ENCODE assay signal across 7 mouse cellular contexts in genomic region chr4:123663688-123663965, GRCm38 (mm10). TPM values are rescaled to one million over a fixed set of nuclear protein-coding genes. Genes with fewer than 3 reads are reported as not detected.
DNase-seq lines count a peak whose midpoint lies in the region; ATAC-seq lines count a peak whose summit lies in the region.

No protein-coding gene starts in this region.

- no peak for ATAC-seq in embryonic facial prominence, embryonic 14.5 days (ENCODE audit: low read depth)
- peak; percentile 38 for ATAC-seq in intestine, embryonic 16.5 days

- peak overlapping the region; percentile 58 for H3K4me2 ChIP-seq in embryonic facial prominence, embryonic 14.5 days (ENCODE audit: low read depth, low read length)
- H3K4me2 ChIP-seq in intestine, embryonic 16.5 days (ENCODE audit: low read depth, low read length) = peak overlapping the region; percentile 92

- H3K27me3 ChIP-seq in embryonic facial prominence, embryonic 14.5 days (replicated peaks; ENCODE audit: control insufficient read depth, insufficient read depth, low read length) = no peaks in the 10 kb centered on the region
- H3K27me3 ChIP-seq in intestine, embryonic 16.5 days (replicated peaks; ENCODE audit: control insufficient read depth, insufficient read depth, low read length) = no peaks in the 10 kb centered on the region

- peaks cover 33% of the 10 kb centered on the region for H3K4me1 ChIP-seq in embryonic facial prominence, embryonic 14.5 days (ENCODE audit: control insufficient read depth, insufficient read depth, low read length)
- H3K4me1 ChIP-seq in intestine, embryonic 16.5 days (ENCODE audit: control insufficient read depth, insufficient read depth, low read length) = peaks cover 17% of the 10 kb centered on the region

- peak overlapping the region; percentile 97 for H3K27ac ChIP-seq in embryonic facial prominence, embryonic 14.5 days (replicated peaks; ENCODE audit: low read depth, low read length)
- peak overlapping the region; percentile 97 for H3K27ac ChIP-seq in intestine, embryonic 16.5 days (ENCODE audit: low read length)

- H3K36me3 ChIP-seq in embryonic facial prominence, embryonic 14.5 days (ENCODE audit: control insufficient read depth, insufficient read depth, low read length) = no peaks in the 10 kb centered on the region
- no peaks in the 10 kb centered on the region for H3K36me3 ChIP-seq in intestine, embryonic 16.5 days (ENCODE audit: control insufficient read depth, insufficient read depth, low read length)

- DNase-seq in thymus, postnatal 4 days = peak; percentile 24
- no peak for DNase-seq in thymus, postnatal 0 days (ENCODE audit: low spot score)
- DNase-seq in embryonic facial prominence, embryonic 14.5 days (ENCODE audit: low spot score) = peak; percentile 79
- peak; percentile 42 for DNase-seq in lung, postnatal 10 days
- DNase-seq in testis, postnatal 14 days (ENCODE audit: low spot score) = peak; percentile 30
- no peak for DNase-seq in cerebellum, postnatal 10 days

- peak overlapping the region; percentile 98 for H3K9ac ChIP-seq in embryonic facial prominence, embryonic 14.5 days (ENCODE audit: low read depth, low read length)
- H3K9ac ChIP-seq in intestine, embryonic 16.5 days (ENCODE audit: low read depth, low read length) = peak overlapping the region; percentile 88

- no peaks in the 10 kb centered on the region for H3K9me3 ChIP-seq in embryonic facial prominence, embryonic 14.5 days (ENCODE audit: control insufficient read depth, low read length)
- H3K9me3 ChIP-seq in intestine, embryonic 16.5 days (ENCODE audit: control insufficient read depth, low read length) = no peaks in the 10 kb centered on the region

- peak overlapping the region; percentile 99 for H3K4me3 ChIP-seq in embryonic facial prominence, embryonic 14.5 days (ENCODE audit: low read depth, low read length)
- H3K4me3 ChIP-seq in intestine, embryonic 16.5 days (ENCODE audit: low read length) = peak overlapping the region; percentile 98

- WGBS in embryonic facial prominence, embryonic 14.5 days = under 1% methylated on average over 12 of the region's 12 CpGs
- under 1% methylated on average over 12 of the region's 12 CpGs for WGBS in intestine, embryonic 16.5 days

RNA-seq across cellular contexts. Expression of gene Macf1, which starts 20.5 kb away (rescaled TPM):
- 32.8 and 37.1 TPM in 2 replicates for polyA plus RNA-seq in thymus, postnatal 0 days (2015; fragmentation: Nextera tagmentation; extraction: Ambion mirVana)
- polyA plus RNA-seq in embryonic facial prominence, embryonic 14.5 days (2014; fragmentation: Nextera tagmentation; extraction: Ambion mirVana) = 70.5 and 80.5 TPM in 2 replicates
- polyA plus RNA-seq in intestine, embryonic 16.5 days (2015; fragmentation: Nextera tagmentation; extraction: Ambion mirVana) = 18.9 and 19.7 TPM in 2 replicates

RNA-seq across cellular contexts. Expression of gene Ndufs5, which starts 54.4 kb away (rescaled TPM):
- 485 and 491 TPM in 2 replicates for polyA plus RNA-seq in thymus, postnatal 0 days (2015; fragmentation: Nextera tagmentation; extraction: Ambion mirVana)
- polyA plus RNA-seq in embryonic facial prominence, embryonic 14.5 days (2014; fragmentation: Nextera tagmentation; extraction: Ambion mirVana) = 367 and 408 TPM in 2 replicates
- 322 and 330 TPM in 2 replicates for polyA plus RNA-seq in intestine, embryonic 16.5 days (2015; fragmentation: Nextera tagmentation; extraction: Ambion mirVana)

Comparison
In these comparisons a context has a peak if more than half of its experiments do, and no peak if none do; other contexts are left out.
1. DNase-seq: peak in thymus, postnatal 4 days (single experiment), embryonic facial prominence, embryonic 14.5 days (single experiment), lung, postnatal 10 days (single experiment) and testis, postnatal 14 days (single experiment); none in thymus, postnatal 0 days (single experiment) and cerebellum, postnatal 10 days (0 of 2).